Mouse (Mus musculus) intestine, embryonic 15.5 days (tissue): ENCODE data around the gene Tmem163. TPM values are rescaled to one million over a fixed set of nuclear protein-coding genes. Genes with fewer than 3 reads are reported as not detected.

Experiments
- ATAC-seq: fragments of 200-750 bp; cut with Nextera tagmentation; 2 replicates; pipeline ENCODE4 v1.8.0; 2017; ENCODE audit warnings: moderate TSS enrichment, moderate library complexity
- H3K27ac ChIP-seq: fragments of 300-500 bp; sonication (generic); 2 replicates; pipeline ENCODE4 v1.5.1; 2015; ENCODE audit warnings: mild to moderate bottlenecking, inconsistent platforms
- H3K27me3 ChIP-seq: fragments of 300-500 bp; sonication (generic); replicated peaks from 2 replicates; pipeline ENCODE4 v1.6.1; 2015; ENCODE audit warnings: inconsistent platforms
- H3K36me3 ChIP-seq: fragments of 300-500 bp; sonication (generic); 2 replicates; pipeline ENCODE4 v1.6.1; 2015; ENCODE audit warnings: inconsistent platforms
- H3K4me1 ChIP-seq: fragments of 300-500 bp; sonication (generic); replicated peaks from 2 replicates; pipeline ENCODE4 v1.6.1; 2015; ENCODE audit warnings: inconsistent platforms
- H3K4me2 ChIP-seq: fragments of 300-500 bp; sonication (generic); replicated peaks from 2 replicates; pipeline ENCODE4 v1.6.1; 2015; ENCODE audit warnings: mild to moderate bottlenecking, inconsistent platforms
- H3K4me3 ChIP-seq: fragments of 300-500 bp; sonication (generic); replicated peaks from 2 replicates; pipeline ENCODE4 v1.5.1; 2015; ENCODE audit warnings: inconsistent platforms
- H3K9ac ChIP-seq: fragments of 300-500 bp; sonication (generic); 2 replicates; pipeline ENCODE4 v1.6.1; 2015; ENCODE audit warnings: inconsistent platforms
- H3K9me3 ChIP-seq: fragments of 300-500 bp; sonication (generic); 2 replicates; pipeline ENCODE4 v1.6.1; 2016; ENCODE audit warnings: inconsistent platforms
- WGBS: fragments of 180-500 bp; shearing (Covaris S2); methylation state at CpG from one replicate; pipeline ENCODE4 v1.1.7; 2015; 5-methylcytosine and 5-hydroxymethylcytosine counted together
- polyA plus RNA-seq: library from polyadenylated mRNA; unstranded; fragments of >200 nt; fragmentation: Nextera tagmentation; extraction: Ambion mirVana; gene quantifications from 2 replicates; pipeline ENCODE4 v1.2.1, GENCODE M21; 2015

Tmem163 gene
- polyA plus RNA-seq, 1 experiment from 2014 or later = 0.85 TPM

- no peak overlapping the region for H3K4me2 ChIP-seq
- no peak for ATAC-seq
- no peak overlapping the region for H3K27ac ChIP-seq
- H3K9ac ChIP-seq = no peak overlapping the region
- H3K27me3 ChIP-seq = no peaks in the 10 kb centered on the region
- H3K36me3 ChIP-seq = no peaks in the 10 kb centered on the region
- no peaks in the 10 kb centered on the region for H3K4me1 ChIP-seq
- no peaks in the 10 kb centered on the region for H3K9me3 ChIP-seq
- H3K4me3 ChIP-seq = no peak overlapping the region
- 62% methylated on average over 5 of the region's 5 CpGs for WGBS
Observed at GRCm38 (mm10) chr1:127577981-127578380, 101.4 kb downstream of the Tmem163 start.

GRCm38 (mm10) chr1:127577083-127577482 lies 102.3 kb downstream of the Tmem163 start:
- ATAC-seq = no peak
- WGBS = 88% methylated on average over 7 of the region's 7 CpGs
- no peak overlapping the region for H3K4me2 ChIP-seq
- no peaks in the 10 kb centered on the region for H3K9me3 ChIP-seq
- no peaks in the 10 kb centered on the region for H3K36me3 ChIP-seq
- H3K27me3 ChIP-seq = no peaks in the 10 kb centered on the region
- H3K9ac ChIP-seq = no peak overlapping the region
- H3K4me3 ChIP-seq = no peak overlapping the region
- no peak overlapping the region for H3K27ac ChIP-seq
- no peaks in the 10 kb centered on the region for H3K4me1 ChIP-seq

- Histone ChIP-seq H3K36me3 (no peaks in the 10 kb centered on the region), H3K9ac (no peak overlapping the region), H3K27ac (no peak overlapping the region), H3K9me3 (no peaks in the 10 kb centered on the region), H3K4me2 (no peak overlapping the region), H3K4me1 (no peaks in the 10 kb centered on the region), H3K27me3 (no peaks in the 10 kb centered on the region), H3K4me3 (no peak overlapping the region)
- 54% methylated on average over 8 of the region's 8 CpGs for WGBS
- ATAC-seq = no peak
Observed at GRCm38 (mm10) chr1:127576563-127576962, 102.8 kb downstream of the Tmem163 start.

GRCm38 (mm10) chr1:127576143-127576542 lies 103.2 kb downstream of the Tmem163 start:
- Histone ChIP-seq H3K4me2 (no peak overlapping the region), H3K27me3 (no peaks in the 10 kb centered on the region), H3K27ac (no peak overlapping the region), H3K36me3 (no peaks in the 10 kb centered on the region), H3K9ac (no peak overlapping the region), H3K4me1 (no peaks in the 10 kb centered on the region), H3K9me3 (no peaks in the 10 kb centered on the region), H3K4me3 (no peak overlapping the region)
- ATAC-seq = no peak
- WGBS = 56% methylated on average over 3 of the region's 3 CpGs

GRCm38 (mm10) chr1:127575692-127576091 lies 103.7 kb downstream of the Tmem163 start:
- H3K9ac ChIP-seq = no peak overlapping the region
- H3K36me3 ChIP-seq = no peaks in the 10 kb centered on the region
- H3K4me3 ChIP-seq = no peak overlapping the region
- H3K27ac ChIP-seq = no peak overlapping the region
- H3K27me3 ChIP-seq = no peaks in the 10 kb centered on the region
- no peaks in the 10 kb centered on the region for H3K9me3 ChIP-seq
- no peak for ATAC-seq
- no peaks in the 10 kb centered on the region for H3K4me1 ChIP-seq
- H3K4me2 ChIP-seq = no peak overlapping the region
- 44% methylated on average over 4 of the region's 4 CpGs for WGBS

GRCm38 (mm10) chr1:127573186-127573585 lies 106.2 kb downstream of the Tmem163 start:
- H3K9me3 ChIP-seq = no peaks in the 10 kb centered on the region
- H3K4me2 ChIP-seq = no peak overlapping the region
- ATAC-seq = no peak
- no peak overlapping the region for H3K9ac ChIP-seq
- no peaks in the 10 kb centered on the region for H3K27me3 ChIP-seq
- 92% methylated on average over 3 of the region's 3 CpGs for WGBS
- H3K4me3 ChIP-seq = no peak overlapping the region
- H3K4me1 ChIP-seq = no peaks in the 10 kb centered on the region
- H3K36me3 ChIP-seq = no peaks in the 10 kb centered on the region
- H3K27ac ChIP-seq = no peak overlapping the region

GRCm38 (mm10) chr1:127568641-127569040 lies 110.7 kb downstream of the Tmem163 start:
- ATAC-seq = no peak
- Histone ChIP-seq H3K27ac (no peak overlapping the region), H3K4me2 (no peak overlapping the region), H3K9ac (no peak overlapping the region), H3K27me3 (no peaks in the 10 kb centered on the region), H3K4me1 (no peaks in the 10 kb centered on the region), H3K36me3 (no peaks in the 10 kb centered on the region), H3K4me3 (no peak overlapping the region), H3K9me3 (no peaks in the 10 kb centered on the region)
- 66% methylated on average over 3 of the region's 3 CpGs for WGBS

- Histone ChIP-seq H3K9ac (no peak overlapping the region), H3K27me3 (no peaks in the 10 kb centered on the region), H3K4me3 (no peak overlapping the region), H3K4me2 (no peak overlapping the region), H3K9me3 (no peaks in the 10 kb centered on the region), H3K4me1 (0 out of 2 replicates have a peak, but pooled peaks cover 2% of the 10 kb centered on the region), H3K36me3 (no peaks in the 10 kb centered on the region), H3K27ac (no peak overlapping the region)
- no peak for ATAC-seq
- 40% methylated on average over 2 of the region's 2 CpGs for WGBS
Observed at GRCm38 (mm10) chr1:127556486-127556845, 122.9 kb downstream of the Tmem163 start.

GRCm38 (mm10) chr1:127555822-127556485 lies 123.4 kb downstream of the Tmem163 start:
- H3K27ac ChIP-seq = no peak overlapping the region
- 49% methylated on average over 6 of the region's 6 CpGs for WGBS
- H3K27me3 ChIP-seq = no peaks in the 10 kb centered on the region
- H3K4me3 ChIP-seq = no peak overlapping the region
- no peaks in the 10 kb centered on the region for H3K9me3 ChIP-seq
- no peak overlapping the region for H3K4me2 ChIP-seq
- no peak for ATAC-seq
- H3K9ac ChIP-seq = no peak overlapping the region
- H3K4me1 ChIP-seq = 0 out of 2 replicates have a peak, but pooled peaks cover 2% of the 10 kb centered on the region
- H3K36me3 ChIP-seq = no peaks in the 10 kb centered on the region

- H3K9me3 ChIP-seq = no peaks in the 10 kb centered on the region
- no peak overlapping the region for H3K4me2 ChIP-seq
- H3K36me3 ChIP-seq = no peaks in the 10 kb centered on the region
- no peaks in the 10 kb centered on the region for H3K27me3 ChIP-seq
- no peak overlapping the region for H3K27ac ChIP-seq
- H3K4me1 ChIP-seq = no peaks in the 10 kb centered on the region
- ATAC-seq = no peak
- 75% methylated on average over 4 of the region's 4 CpGs for WGBS
- H3K4me3 ChIP-seq = no peak overlapping the region
- no peak overlapping the region for H3K9ac ChIP-seq
Observed at GRCm38 (mm10) chr1:127548078-127548477, 131.3 kb downstream of the Tmem163 start.

- Histone ChIP-seq H3K4me3 (no peak overlapping the region), H3K27ac (no peak overlapping the region), H3K9ac (no peak overlapping the region), H3K36me3 (no peaks in the 10 kb centered on the region), H3K27me3 (no peaks in the 10 kb centered on the region), H3K9me3 (no peaks in the 10 kb centered on the region), H3K4me2 (no peak overlapping the region), H3K4me1 (no peaks in the 10 kb centered on the region)
- WGBS = 14% methylated on average over 1 of the region's 1 CpGs
- ATAC-seq = no peak
Observed at GRCm38 (mm10) chr1:127542756-127543155, 136.6 kb downstream of the Tmem163 start.

- H3K27ac ChIP-seq = no peak overlapping the region
- H3K36me3 ChIP-seq = no peaks in the 10 kb centered on the region
- ATAC-seq = no peak
- peaks cover 6% of the 10 kb centered on the region; the same call in 1 of the 2 replicates for H3K4me1 ChIP-seq
- no peaks in the 10 kb centered on the region for H3K27me3 ChIP-seq
- H3K4me2 ChIP-seq = no peak overlapping the region
- no peak overlapping the region for H3K9ac ChIP-seq
- no peak overlapping the region for H3K4me3 ChIP-seq
- H3K9me3 ChIP-seq = no peaks in the 10 kb centered on the region
- WGBS = 88% methylated on average over 7 of the region's 7 CpGs
Observed at GRCm38 (mm10) chr1:127541931-127542330, 137.4 kb downstream of the Tmem163 start.

GRCm38 (mm10) chr1:127541522-127541921 lies 137.8 kb downstream of the Tmem163 start:
- no peak for ATAC-seq
- Histone ChIP-seq H3K9ac (no peak overlapping the region), H3K36me3 (no peaks in the 10 kb centered on the region), H3K27ac (no peak overlapping the region), H3K9me3 (no peaks in the 10 kb centered on the region), H3K4me2 (no peak overlapping the region), H3K27me3 (no peaks in the 10 kb centered on the region), H3K4me1 (peaks cover 6% of the 10 kb centered on the region; the same call in 1 of the 2 replicates), H3K4me3 (no peak overlapping the region)
- WGBS = 83% methylated on average over 4 of the region's 4 CpGs
